Mouse (Mus musculus) heart, postnatal 36 days (tissue): Measurements from ENCODE around the gene Dpp4. TPM values are rescaled to one million over a fixed set of nuclear protein-coding genes. Genes with fewer than 3 reads are reported as not detected.

Experiments used
- DNase-seq, 2 experiments: peaks; one replicate each; pipeline ENCODE4 v3.0.0; 2021 to 2022
- intact Hi-C: fragments of 180-260 bp; cut with DNase I; formaldehyde crosslinking; loops from one replicate; pipeline ENCODE4 v1.15.1; 2025
- total RNA-seq, 2 experiments: library from RNA; stranded (reverse); gene quantifications; 2 replicates each; pipeline ENCODE4 v1.2.3; 2021

The Dpp4 gene
- total RNA-seq, 2 experiments from 2014 or later, result 5.2 to 5.9 TPM

DNA sequence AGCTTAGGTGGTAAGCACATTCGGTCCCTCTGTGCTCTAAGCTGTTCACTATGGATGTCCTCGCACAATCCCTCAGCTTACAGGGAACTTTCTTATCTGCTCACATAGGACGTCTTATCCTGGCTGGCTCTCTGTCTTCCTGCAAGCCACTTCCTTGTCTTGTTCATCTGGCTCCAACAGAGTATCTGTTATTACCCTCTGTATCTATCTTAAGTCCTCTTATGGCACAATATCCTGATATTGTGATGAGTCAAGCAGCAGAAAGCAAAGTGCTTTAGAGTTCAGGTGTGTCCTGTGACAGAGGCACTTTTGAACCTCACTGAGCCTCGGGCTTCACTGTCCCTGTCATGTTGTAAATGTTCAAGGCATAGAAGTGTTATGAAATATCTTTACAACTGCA lies 48.4 kb downstream of the Dpp4 start:
- intact Hi-C loops, result no loop called here
- DNase-seq, result no peak

DNA sequence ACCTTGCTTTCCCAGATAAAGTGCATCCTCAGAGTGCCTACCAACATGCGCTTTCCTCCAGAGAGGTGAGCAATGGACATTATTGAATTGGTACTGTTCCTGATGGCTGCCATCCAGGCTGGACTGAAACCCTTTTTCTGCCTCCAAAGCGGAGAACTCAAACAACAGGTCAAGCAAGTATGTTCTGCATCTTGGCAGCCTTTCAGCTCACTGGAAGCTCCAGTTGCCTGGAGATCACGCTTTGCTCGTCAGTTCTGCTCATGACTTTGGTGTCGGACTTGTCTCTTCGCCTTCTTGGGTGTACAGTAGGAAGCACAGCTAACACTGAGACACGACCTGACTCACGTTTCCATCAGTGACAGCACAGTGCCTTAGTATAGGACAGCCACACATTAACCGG lies 49.8 kb downstream of the Dpp4 start:
- intact Hi-C loops, result no loop called here
- DNase-seq, result no peak

DNA sequence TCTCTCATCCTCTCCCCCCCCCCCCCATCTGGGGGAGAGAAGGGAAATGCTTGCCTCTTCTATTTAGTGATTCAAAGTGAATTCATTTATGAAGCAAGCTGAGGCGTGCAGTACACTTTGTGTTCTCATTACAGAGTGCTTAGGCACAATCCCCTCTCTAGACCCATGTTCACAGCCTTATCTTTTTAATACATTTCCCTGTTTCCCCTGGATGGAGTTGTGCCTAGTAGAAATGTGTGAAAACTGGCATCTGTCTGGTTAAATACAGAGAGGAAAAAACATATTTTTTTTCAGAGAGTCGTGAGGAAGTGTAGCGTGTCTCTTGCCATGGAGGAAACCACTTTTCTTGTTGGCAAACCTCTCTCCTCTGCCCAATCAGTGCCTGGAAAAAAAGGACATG lies 50.5 kb downstream of the Dpp4 start:
- DNase-seq, result no peak
- intact Hi-C loops, result no loop called here

DNA sequence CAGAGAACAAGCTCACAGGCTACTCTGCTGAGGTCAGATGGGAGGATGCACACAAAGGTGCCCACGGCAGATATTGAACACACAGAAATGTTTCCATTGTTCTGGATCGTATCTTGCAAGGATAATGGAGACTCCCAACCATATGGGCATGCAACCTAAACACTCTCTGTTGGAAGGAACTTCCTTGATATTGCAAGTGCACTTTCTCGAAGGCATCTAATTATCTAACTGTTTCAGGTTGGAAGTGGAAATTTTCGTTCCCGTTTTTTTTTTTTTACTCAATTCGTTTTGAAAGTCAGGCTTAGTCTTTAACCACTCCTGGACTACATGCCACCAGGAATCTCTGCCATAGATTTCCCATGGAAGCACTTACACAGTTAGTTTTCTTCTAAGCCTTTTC lies 51.2 kb downstream of the Dpp4 start:
- DNase-seq, result no peak
- intact Hi-C loops, result no loop called here

DNA sequence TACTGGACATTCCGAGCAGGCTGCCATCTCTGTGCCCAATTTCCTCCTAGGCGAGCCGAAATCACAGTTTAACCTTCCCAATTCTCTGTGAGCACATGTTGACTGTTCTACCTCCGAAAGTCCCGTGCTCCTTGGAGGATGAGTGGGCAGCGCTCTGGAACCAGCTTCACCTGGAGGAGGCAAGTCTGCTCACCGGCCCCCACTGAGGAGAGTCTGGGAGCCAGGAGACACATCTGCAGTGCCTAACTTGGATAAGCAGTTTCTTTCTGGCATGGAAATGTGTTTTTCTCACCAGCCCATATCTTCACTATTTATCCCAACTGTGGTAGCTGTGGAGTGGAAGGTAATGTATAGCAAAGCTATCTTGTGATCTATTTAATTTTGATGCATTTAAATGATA lies 54.8 kb downstream of the Dpp4 start:
- intact Hi-C loops, result no loop called here
- DNase-seq, result no peak

DNA sequence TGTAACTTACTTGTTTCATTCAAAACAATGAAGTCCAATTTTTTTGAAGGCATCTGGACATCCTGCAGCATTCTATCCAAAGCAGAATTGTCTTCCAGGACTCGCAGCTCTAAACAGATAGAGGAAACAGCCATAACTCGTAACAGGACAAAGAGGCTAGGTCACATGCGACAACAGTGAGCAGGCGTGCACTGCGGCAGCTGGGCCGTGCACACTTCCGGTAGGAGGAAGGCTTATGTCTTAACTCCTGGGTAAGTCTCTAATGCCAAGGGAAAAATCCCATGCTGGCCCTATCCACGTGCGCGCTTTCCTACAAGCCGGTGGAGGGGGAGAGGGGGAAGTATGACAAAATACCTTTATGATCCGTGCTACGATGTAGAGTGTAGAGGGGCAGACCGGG lies 55.4 kb downstream of the Dpp4 start:
- intact Hi-C loops, result no loop called here
- DNase-seq, result no peak

DNA sequence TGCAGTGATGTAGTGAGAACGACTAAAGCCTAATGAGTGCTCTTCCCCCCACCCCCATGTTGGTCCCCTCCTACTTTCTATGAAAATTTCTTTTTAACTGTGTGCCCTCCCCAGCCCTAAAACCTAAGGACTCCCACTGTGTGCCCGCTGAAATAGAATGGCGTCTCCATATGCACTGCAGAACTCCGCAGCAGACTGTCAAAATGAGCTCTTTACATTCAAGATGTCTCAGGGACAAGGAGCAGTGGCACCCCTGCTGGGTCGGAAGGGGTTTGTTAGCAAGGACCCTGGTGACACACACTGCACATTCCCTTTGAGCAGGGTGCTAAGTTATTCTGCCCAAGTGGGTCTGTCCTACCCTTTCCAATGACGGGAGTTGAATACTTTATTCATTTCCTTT lies 56.3 kb downstream of the Dpp4 start:
- intact Hi-C loops, result no loop called here
- DNase-seq, result no peak

DNA sequence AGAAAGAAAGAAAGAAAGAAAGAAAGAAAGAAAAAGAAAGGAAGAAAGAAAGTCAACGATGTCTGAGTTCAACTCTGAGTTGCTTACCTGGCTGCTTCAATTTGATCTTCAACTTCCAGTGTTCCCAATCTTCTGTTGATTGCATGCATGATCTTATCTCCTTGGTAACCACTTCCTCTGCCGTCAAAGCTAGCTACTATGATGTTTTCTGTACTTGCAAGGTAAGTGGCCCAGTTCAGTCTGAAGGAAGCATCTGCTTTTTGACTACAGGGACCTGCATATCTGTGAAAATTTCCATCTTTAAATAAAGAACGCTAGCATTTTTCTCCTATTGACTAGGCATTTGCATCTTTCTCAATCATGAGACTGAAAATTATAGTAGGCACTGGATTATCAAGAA lies 60.0 kb downstream of the Dpp4 start:
- no peak for DNase-seq
- intact Hi-C loops, result no loop called here

DNA sequence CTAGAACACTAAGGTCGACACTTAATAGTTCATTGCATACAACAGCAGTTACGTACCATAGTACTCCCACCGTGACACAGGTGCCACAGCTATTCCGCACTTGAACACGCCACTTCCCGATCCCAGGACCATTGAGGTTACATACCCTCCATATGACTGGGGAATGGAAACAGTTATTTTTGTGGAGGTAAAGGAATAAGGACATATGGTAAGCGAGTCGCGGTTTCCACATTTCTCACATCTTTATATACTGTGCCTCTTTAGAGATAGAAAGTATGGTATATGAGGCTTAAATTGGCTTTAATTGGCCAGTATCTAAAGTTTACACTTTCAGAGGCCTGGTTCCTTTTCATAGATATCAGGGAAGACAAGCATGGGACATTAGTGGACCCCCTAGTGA lies 64.3 kb downstream of the Dpp4 start:
- no peak for DNase-seq
- intact Hi-C loops, result loop anchor here (1.0 to 5.0 kb wide), 2 partner anchors 111 to 280 kb away; no protein-coding TSS in a partner anchor

DNA sequence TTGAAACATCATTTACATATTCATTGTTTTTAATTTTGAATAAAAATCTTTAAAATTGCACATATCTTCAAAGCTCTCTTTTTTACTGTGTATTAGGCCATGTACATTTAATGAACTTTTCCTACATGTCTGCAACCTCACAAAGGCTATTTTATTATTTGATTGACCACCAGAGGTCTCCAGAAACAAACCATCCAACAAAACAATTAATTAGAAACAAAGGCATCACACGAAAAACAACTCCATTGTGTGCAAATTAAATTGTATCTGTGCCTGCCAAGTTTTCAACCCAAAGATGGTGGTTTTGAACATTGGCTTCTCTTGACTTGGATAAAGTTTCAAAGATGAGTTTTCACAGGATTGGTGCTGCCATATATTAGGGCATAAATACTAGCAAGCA lies 65.3 kb downstream of the Dpp4 start:
- intact Hi-C loops, result loop anchor here (5.0 kb wide), 1 partner anchor 281 kb away; no protein-coding TSS in a partner anchor
- no peak for DNase-seq

DNA sequence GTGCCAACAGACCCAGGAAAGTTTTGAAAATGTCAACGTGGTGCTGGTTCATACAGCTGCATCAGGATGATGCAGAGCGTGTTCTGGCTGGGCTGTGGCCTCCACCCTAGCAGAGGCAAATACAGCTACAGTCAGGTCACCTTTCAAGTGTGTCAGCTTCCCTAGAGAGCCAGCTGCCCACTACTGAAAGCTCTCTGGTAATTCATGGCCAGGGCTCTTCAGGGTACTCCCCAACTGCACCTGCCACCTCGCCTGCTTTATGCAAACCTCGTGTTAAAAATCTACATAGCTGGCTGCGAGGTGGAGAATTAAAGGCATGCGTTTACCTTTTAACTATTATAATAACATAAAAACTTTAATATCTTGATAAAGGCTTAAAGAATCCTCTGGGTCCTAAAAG lies 67.7 kb downstream of the Dpp4 start:
- intact Hi-C loops, result no loop called here
- no peak for DNase-seq

DNA sequence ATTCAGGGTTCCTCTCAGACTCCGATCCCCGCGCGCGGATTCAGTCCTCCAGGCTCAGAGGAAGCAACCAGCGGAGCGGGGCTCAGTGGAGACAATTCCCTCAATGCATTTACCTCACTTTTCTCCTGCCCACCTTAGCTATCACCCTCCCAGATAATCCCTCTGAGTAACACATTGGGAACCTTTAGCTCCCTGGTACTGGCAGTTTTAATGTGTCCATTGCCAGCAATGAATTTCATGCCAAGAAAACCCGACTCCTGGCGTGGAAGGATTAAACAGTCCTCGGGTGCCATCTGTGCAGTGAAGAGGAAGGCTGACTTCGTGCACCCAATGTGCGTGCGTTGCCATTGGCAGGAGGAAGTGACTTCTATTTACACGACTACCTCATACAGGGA lies 70.3 kb downstream of the Dpp4 start:
- intact Hi-C loops, result no loop called here
- DNase-seq, result no peak

DNA sequence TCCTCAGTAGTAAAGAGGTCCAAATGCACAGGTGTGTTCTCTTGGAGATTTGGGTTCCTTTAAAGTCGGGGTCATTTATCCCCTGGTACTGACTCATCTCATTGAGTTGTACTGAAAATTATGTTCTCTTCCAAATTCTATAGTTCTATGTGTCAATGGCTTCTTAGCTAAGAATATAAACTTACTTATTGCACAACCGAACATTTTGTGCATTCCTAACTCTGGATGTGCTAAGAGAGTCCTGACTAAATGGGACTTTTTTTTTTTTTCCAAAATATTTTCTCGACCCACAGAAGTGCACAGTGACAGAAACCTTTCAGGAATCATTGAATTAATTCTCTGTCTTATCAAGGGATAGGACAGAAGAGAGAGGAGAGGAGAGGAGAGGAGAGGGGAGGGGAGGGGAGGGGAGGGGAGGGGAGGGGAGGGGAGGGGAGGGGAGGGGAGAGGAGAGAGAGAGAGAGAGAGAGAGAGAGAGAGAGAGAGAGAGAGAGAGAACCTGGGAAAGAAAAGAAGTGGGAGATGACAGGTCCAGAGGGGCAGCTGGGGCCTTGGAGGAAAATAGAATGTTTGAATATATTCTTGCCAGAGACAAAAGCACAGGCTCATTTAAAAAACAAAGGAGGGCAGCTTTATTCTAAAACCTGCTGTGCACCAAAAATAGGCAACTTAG lies 70.8 kb downstream of the Dpp4 start:
- no peak for DNase-seq
- intact Hi-C loops, result no loop called here

DNA sequence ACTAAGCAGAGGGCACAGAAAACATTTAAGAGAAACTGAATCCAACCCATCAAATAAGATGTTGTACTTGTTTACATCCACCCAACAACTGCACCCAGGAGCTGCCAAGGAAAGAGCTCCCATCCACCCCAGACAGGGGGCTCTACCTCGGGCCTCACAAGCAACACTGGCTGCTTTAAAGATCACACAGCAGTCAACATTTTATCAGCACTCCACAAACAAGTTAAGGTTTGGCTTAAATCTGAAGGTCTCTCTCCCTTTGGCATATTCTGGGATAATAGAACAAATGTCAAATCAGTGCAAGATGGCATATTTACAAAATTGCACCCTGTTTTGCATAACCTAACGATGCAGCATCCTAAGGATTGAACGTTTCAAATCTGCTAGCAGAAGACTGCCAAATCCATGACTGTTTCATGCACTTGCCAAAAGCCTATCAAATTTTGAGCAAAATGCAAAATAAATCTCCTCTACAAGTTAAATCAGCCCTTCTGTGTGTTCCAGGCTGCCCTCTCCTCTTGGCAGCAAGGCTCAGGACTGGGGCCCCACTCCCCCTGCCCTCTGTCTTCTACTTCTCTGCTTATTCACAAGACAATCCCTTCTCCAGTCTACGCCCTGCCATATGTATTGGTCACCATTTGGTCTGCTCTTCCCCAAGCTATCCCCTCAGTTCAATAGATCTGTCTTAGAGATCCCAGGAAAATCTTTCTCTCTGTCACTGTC lies 72.6 kb downstream of the Dpp4 start:
- intact Hi-C loops, result no loop called here
- DNase-seq, result no peak

DNA sequence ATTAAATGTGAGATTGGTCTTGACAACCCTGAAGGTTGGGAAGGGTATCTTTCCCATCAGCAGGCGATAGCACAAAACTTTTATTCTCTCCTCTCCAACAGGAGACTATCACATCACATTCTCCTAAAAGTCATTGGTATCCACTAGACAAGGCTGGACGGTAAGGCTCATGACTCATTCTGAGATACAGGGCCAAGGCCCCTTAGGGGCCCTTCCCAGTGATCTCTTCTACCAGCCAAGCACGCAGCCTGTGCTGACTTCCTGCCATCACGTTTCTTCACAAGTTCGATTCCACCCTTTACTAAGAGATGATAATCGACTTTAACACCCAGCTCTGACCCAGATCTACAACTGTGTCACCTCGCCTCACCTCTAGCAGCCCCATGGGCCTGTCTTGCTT lies 74.9 kb downstream of the Dpp4 start:
- DNase-seq, result no peak
- intact Hi-C loops, result no loop called here

DNA sequence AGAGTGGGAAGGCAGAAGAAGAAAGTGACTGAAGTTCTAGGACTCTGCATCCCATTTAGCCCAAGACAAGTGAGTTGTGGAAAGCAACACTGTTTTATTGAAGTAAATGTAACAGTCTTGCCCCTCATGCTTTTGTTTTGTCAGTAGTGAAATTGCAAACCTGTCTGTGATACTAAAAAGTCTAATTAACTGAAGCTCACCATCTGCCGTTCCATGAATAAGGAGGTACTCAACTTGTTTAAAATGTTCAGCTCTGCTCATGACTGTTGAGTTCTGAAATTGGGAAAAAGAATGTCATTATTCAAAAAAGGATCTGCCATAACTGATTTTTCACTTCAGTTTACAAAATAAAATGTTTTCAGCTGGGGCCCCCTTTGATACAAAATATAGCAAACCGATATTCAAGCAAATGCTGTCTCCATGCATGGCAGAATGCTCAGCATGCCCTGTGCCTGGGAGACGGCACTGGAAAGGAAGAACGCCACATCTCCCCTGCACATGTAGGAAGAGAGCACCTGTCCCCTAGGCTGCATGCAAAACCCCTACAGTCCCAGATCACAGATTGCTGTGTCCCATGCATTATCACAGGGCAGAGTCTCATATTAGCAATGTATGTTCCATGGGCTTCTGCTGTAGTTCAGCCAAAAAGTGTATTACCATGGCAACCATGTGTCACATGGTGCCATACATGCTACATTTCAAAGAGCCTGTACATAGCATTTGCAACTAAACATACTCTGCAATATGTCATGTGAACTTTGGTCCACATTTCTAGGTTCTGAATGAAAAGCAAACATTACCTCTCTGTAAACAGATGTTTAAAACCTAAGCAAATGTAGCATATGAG lies 77.4 kb downstream of the Dpp4 start:
- no peak for DNase-seq
- intact Hi-C loops, result no loop called here

DNA sequence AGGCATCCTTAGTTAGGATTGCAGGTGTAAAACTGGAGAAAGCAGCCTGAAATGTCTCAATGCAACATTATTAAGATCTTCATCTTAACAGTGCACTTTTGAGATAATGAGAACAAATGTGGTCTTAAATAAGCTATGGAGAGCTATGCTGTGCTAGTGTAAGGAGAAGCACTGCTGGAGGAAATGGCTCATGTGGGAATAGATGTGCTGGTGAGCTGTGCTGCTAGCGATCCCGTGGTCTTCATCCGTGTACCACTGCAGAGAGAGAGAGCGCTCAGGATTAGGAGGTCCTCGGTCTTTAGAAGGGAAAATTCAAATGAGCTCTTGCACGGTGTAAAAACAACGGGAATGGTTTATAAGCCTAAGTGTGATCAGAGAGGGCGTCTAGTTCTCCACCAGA lies 79.6 kb downstream of the Dpp4 start:
- no peak for DNase-seq
- intact Hi-C loops, result no loop called here

DNA sequence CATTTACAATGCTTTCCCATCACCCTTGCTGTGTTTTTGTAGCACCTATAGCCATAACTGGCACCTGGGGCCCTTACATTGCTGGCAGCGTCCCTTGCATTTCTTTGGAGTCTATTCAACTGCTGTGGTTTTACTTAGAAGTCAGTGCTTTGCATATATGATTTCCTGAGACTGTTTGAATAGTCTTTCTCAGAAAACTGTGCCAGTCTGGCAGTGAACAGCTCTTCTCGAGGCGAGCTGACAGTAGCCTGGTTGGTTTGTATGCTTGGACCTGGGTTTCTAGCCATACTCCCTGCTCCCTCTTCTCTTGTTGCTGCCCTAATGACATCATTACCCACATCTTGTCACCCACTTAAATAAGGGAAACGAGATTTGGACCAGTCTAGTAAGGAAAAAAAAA lies 80.1 kb downstream of the Dpp4 start:
- intact Hi-C loops, result no loop called here
- DNase-seq, result no peak

DNA sequence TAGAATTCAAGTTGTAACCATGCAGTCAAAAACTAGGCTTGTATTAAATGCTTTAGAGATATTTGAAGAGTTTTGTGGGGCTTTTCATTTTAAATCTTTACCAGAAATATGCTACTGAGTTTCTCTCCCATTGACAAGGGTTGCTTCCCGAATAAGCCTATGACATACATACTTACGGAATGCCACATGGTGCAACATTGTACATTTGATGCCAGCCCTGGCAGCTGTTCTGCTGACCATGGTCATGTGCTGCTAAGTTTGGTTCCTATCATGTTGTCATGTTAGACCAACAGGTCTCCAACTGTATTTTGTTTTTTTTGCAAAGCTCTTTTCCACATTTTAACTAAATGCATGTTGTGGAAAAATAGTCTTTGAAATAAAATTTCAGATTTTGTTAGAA lies 86.6 kb downstream of the Dpp4 start:
- intact Hi-C loops, result no loop called here

DNA sequence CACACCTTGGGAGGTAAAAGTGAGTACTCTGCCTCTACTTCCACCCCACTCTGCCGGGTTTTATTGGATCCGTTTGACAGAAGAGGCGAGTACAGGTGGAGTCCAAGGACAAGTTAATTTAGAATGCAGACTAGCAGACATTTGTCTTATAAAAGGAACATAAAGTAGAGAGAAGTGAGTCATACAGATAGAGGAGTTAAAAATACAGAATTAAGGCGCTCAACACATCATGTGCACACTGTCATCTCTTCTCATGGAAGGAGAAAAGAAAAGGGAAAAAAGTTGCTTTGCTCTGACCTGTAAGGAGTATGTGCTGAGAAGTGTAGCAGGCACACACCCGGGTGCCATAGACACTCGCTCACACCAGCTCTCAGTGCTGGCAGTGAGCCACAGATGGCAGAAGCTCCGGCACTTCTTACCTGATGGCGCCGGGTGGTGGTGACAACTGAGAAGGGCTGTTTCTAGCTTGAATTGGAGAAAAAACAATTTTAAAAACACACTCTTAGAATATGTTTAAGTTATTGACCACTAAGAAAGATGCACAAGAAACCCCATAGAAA lies 88.9 kb downstream of the Dpp4 start:
- intact Hi-C loops, result no loop called here
- peak in 1 of 2 experiments; percentile 13 for DNase-seq

More for the DNA sequence above, 86.6 kb downstream of the Dpp4 start:
- peak; percentile 9 to 30 for DNase-seq

DNA sequence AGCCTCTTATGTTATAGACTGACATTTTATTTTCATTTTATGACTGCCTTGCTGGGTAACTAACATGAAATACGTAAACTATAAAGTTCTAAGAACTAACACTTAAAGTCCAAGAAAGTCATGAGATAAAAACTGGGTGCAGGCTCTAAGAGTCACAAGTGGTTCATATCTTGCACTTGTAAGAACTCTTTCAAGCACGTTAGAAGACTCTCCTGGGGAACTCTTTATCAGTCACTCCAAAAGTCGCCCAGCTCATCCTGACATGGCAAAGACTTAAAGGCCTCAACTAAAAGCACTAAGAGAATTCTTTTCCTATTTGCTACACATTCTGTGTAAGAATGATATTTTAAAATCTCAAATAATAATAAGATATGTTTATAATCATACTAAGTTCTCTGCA lies 92.5 kb downstream of the Dpp4 start:
- DNase-seq, result no peak
- intact Hi-C loops, result no loop called here
